Mouse (Mus musculus) forebrain, embryonic 12.5 days (tissue): ENCODE data around the gene Patl2. TPM values are rescaled to one million over a fixed set of nuclear protein-coding genes. Genes with fewer than 3 reads are reported as not detected.
"Not testable (repeated sequence)": the region's sequence is repeated elsewhere in the genome, so short reads cannot be mapped to it uniquely, and the experiment has no call there.

Experiments
- ATAC-seq: fragments of 200-750 bp; cut with Nextera tagmentation; 2 replicates; pipeline ENCODE4 v1.8.0; 2017; ENCODE audit warnings: moderate TSS enrichment; ENCODE audit not compliant: low FRiP score
- H3K27ac ChIP-seq: fragments of 300-500 bp; sonication (generic); 2 replicates; pipeline ENCODE4 v1.5.1; 2016; ENCODE audit warnings: mild to moderate bottlenecking
- H3K27me3 ChIP-seq: fragments of 300-500 bp; sonication (generic); 2 replicates; pipeline ENCODE4 v1.6.1; 2016; ENCODE audit warnings: mild to moderate bottlenecking
- H3K36me3 ChIP-seq: fragments of 300-500 bp; sonication (generic); replicated peaks from 2 replicates; pipeline ENCODE4 v1.6.1; 2016; ENCODE audit warnings: mild to moderate bottlenecking
- H3K4me1 ChIP-seq: fragments of 300-500 bp; sonication (generic); 2 replicates; pipeline ENCODE4 v1.6.1; 2016
- H3K4me2 ChIP-seq: fragments of 300-500 bp; sonication (generic); 2 replicates; pipeline ENCODE4 v1.6.1; 2016; ENCODE audit warnings: mild to moderate bottlenecking, moderate library complexity
- H3K4me3 ChIP-seq: fragments of 300-500 bp; sonication (generic); replicated peaks from 2 replicates; pipeline ENCODE4 v1.5.1; 2016; ENCODE audit warnings: mild to moderate bottlenecking
- H3K9ac ChIP-seq: fragments of 300-500 bp; sonication (generic); 2 replicates; pipeline ENCODE4 v1.6.1; 2016; ENCODE audit warnings: mild to moderate bottlenecking
- H3K9me3 ChIP-seq: fragments of 300-500 bp; sonication (generic); 2 replicates; pipeline ENCODE4 v1.6.1; 2016
- WGBS: fragments of 180-500 bp; shearing (Covaris S2); methylation state at CpG from one replicate; pipeline ENCODE4 v1.1.7; 2016; 5-methylcytosine and 5-hydroxymethylcytosine counted together
- polyA plus RNA-seq: library from polyadenylated mRNA; unstranded; fragments of >200 nt; fragmentation: Nextera tagmentation; extraction: Ambion mirVana; gene quantifications from 2 replicates; pipeline ENCODE4 v1.2.1, GENCODE M21; 2016

Gene Patl2
- polyA plus RNA-seq, 1 experiment from 2014 or later, result not detected

- not testable (repeated sequence) for H3K36me3 ChIP-seq, ATAC-seq, H3K27ac ChIP-seq, H3K9ac ChIP-seq, H3K4me2 ChIP-seq, H3K4me3 ChIP-seq, H3K4me1 ChIP-seq, H3K9me3 ChIP-seq, H3K27me3 ChIP-seq
- 95% methylated on average over 4 of the region's 4 CpGs for WGBS
These were observed 31.1 kb upstream of the Patl2 start for GRCm38 (mm10) chr2:122217075-122217474.

- Histone ChIP-seq H3K9me3 (no peaks in the 10 kb centered on the region), H3K9ac (no peak overlapping the region), H3K4me1 (no peaks in the 10 kb centered on the region), H3K4me3 (no peak overlapping the region), H3K36me3 (no peaks in the 10 kb centered on the region), H3K27ac (no peak overlapping the region), H3K27me3 (no peaks in the 10 kb centered on the region), H3K4me2 (no peak overlapping the region)
- 51% methylated on average over 3 of the region's 3 CpGs for WGBS
- no peak for ATAC-seq
These were observed 24.7 kb upstream of the Patl2 start for GRCm38 (mm10) chr2:122210534-122211228.

- Histone ChIP-seq H3K4me2 (no peak overlapping the region), H3K27ac (no peak overlapping the region), H3K9ac (no peak overlapping the region), H3K9me3 (no peaks in the 10 kb centered on the region), H3K27me3 (no peaks in the 10 kb centered on the region; the same call in 1 of the 2 replicates), H3K4me1 (no peaks in the 10 kb centered on the region), H3K4me3 (no peak overlapping the region), H3K36me3 (no peaks in the 10 kb centered on the region)
- no peak for ATAC-seq
- WGBS, result 65% methylated on average over 2 of the region's 2 CpGs
These were observed 20.6 kb upstream of the Patl2 start for GRCm38 (mm10) chr2:122206440-122207107.

DNA sequence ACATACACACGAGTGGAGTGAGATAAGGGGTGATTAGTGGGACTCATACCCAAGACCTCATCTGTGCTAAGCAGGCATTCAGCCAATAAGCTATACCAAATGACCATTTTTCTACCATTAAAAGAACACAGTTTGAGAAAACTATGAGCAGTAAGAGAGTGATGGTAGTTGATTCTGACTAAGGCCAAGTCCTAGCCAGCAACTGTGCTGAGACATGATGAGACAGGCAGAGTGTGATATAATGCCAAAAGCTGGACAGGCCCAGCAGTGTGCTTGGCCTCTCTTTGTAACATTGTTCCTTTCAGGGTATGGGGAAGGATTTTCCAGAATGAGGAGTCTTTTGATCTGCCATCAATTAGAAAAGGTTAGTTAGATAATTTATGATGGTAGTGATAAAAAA lies 15.5 kb upstream of the Patl2 start:
- Histone ChIP-seq H3K27ac (no peak overlapping the region), H3K9me3 (no peaks in the 10 kb centered on the region), H3K27me3 (peaks cover 2% of the 10 kb centered on the region), H3K4me1 (no peaks in the 10 kb centered on the region), H3K36me3 (no peaks in the 10 kb centered on the region), H3K4me2 (no peak overlapping the region), H3K4me3 (no peak overlapping the region), H3K9ac (no peak overlapping the region)
- 93% methylated on average over 1 of the region's 1 CpGs for WGBS
- no peak for ATAC-seq

DNA sequence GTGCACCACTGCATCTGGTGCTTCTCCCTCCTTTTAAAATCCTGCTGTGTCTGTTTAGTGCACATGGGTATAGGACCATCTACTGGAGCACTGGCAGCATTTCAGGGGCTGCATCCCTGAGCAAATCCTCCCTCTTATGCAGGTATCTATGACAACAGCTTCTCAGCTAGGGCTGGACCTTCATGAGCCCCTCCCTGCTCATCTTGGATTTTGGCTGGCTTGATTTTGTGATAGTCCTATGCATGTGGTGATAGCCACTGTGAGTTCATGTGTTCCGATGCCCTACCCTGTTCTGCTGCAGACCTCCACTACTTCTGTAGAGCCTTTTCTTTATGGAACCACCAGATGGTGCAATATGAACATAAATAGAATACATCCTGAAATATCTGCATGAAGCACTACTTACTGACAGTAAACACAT lies 8.5 kb upstream of the Patl2 start:
- Histone ChIP-seq H3K9ac (no peak overlapping the region), H3K4me3 (no peak overlapping the region), H3K36me3 (no peaks in the 10 kb centered on the region), H3K9me3 (no peaks in the 10 kb centered on the region), H3K27ac (no peak overlapping the region), H3K4me1 (no peaks in the 10 kb centered on the region), H3K27me3 (peaks cover 2% of the 10 kb centered on the region; the same call in 1 of the 2 replicates), H3K4me2 (no peak overlapping the region)
- peak; percentile 73; the same call in 1 of the 2 replicates for ATAC-seq
- WGBS, result 66% methylated on average over 1 of the region's 1 CpGs

- Histone ChIP-seq H3K36me3 (no peaks in the 10 kb centered on the region), H3K9me3 (no peaks in the 10 kb centered on the region), H3K27ac (no peak overlapping the region), H3K9ac (no peak overlapping the region), H3K27me3 (no peaks in the 10 kb centered on the region), H3K4me3 (no peak overlapping the region), H3K4me1 (no peaks in the 10 kb centered on the region), H3K4me2 (no peak overlapping the region)
- ATAC-seq, result no peak
- WGBS, result 70% methylated on average over 3 of the region's 3 CpGs
These were observed 5.9 kb upstream of the Patl2 start for GRCm38 (mm10) chr2:122191849-122192248.

- H3K9ac ChIP-seq, result no peak overlapping the region
- H3K27me3 ChIP-seq, result no peaks in the 10 kb centered on the region; the same call in 1 of the 2 replicates
- ATAC-seq, result no peak
- no peaks in the 10 kb centered on the region for H3K4me1 ChIP-seq
- no peaks in the 10 kb centered on the region for H3K36me3 ChIP-seq
- no peak overlapping the region for H3K4me2 ChIP-seq
- WGBS, result 95% methylated on average over 3 of the region's 3 CpGs
- H3K27ac ChIP-seq, result no peak overlapping the region
- H3K9me3 ChIP-seq, result no peaks in the 10 kb centered on the region
- H3K4me3 ChIP-seq, result no peak overlapping the region
These were observed 762 bp upstream of the Patl2 start for GRCm38 (mm10) chr2:122186751-122187150.

- no peak overlapping the region for H3K27ac ChIP-seq
- H3K4me2 ChIP-seq, result no peak overlapping the region
- no peak for ATAC-seq
These were observed 903 bp downstream of the Patl2 start for GRCm38 (mm10) chr2:122185086-122185485.

DNA sequence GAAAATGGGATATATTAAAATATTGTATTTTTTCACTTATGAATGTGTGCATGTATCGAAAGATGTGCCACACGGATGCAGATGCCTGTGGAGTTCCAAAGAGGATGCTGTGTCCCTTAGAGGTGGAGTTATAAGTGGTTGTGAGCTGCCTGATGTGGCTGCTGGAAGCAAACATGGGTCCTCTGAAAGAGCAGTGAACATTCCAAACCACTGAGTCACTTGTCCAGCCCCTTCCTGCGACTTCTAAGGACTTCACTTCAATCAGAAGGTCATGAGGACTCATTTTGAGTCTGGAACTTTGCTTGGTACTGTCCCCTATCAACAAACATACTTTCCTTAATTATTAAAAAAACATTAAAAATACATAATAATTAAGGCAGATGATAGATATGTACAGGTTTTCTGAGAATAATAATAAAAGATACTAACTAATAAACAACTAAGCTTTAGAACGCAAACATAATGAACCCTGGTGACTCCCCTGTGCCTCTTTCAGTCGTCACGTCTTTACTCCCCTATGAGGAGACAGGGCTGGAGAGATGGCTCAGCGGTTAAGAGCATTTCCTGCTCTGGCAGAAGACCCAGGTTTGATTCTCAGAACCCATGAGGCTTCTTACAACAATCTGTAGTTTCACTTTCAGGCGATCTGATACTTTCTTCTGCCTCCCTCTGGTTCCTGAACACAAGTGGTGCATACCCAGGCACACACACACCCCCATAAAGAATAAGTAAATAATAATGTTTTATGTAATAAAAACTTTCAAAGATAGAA lies 5.8 kb downstream of the Patl2 start:
- WGBS, result 76% methylated on average over 8 of the region's 8 CpGs

More at GRCm38 (mm10) chr2:122185086-122185485, 903 bp downstream of the Patl2 start:
- Histone ChIP-seq H3K9ac (no peak overlapping the region), H3K4me3 (no peak overlapping the region), H3K4me1 (no peaks in the 10 kb centered on the region), H3K9me3 (no peaks in the 10 kb centered on the region), H3K27me3 (no peaks in the 10 kb centered on the region; the same call in 1 of the 2 replicates), H3K36me3 (no peaks in the 10 kb centered on the region)
- 89% methylated on average over 4 of the region's 4 CpGs for WGBS

GRCm38 (mm10) chr2:122172188-122172587 lies 13.8 kb downstream of the Patl2 start:
- H3K9me3 ChIP-seq, result no peaks in the 10 kb centered on the region
- H3K9ac ChIP-seq, result no peak overlapping the region
- 90% methylated on average over 2 of the region's 2 CpGs for WGBS

More for the DNA sequence above, 5.8 kb downstream of the Patl2 start:
- H3K4me2 ChIP-seq, result no peak overlapping the region
- no peak for ATAC-seq
- H3K27ac ChIP-seq, result no peak overlapping the region
- no peaks in the 10 kb centered on the region for H3K9me3 ChIP-seq
- no peak overlapping the region for H3K9ac ChIP-seq
- H3K27me3 ChIP-seq, result no peaks in the 10 kb centered on the region; the same call in 1 of the 2 replicates
- H3K4me1 ChIP-seq, result no peaks in the 10 kb centered on the region
- H3K4me3 ChIP-seq, result no peak overlapping the region
- no peaks in the 10 kb centered on the region for H3K36me3 ChIP-seq

DNA sequence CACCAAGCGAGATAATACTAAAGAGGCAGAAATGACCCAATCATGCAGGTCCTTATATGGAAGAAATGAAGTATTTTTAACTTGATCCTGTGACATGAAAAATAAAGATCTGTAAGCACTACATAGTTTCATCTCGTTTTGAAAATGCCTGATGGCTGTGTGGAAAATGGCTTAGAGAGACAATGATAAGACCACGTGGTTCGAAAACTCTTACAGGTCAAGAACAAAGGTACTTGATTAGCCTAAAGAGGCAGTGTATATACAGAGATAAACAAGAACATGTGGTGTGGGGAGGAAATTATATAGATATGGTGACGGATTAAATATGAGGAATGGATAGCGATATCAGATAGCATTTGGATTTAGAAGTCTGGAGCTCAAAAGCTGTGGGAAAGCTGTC lies 14.7 kb downstream of the Patl2 start:
- 86% methylated on average over 6 of the region's 6 CpGs for WGBS
- ATAC-seq, result no peak
- Histone ChIP-seq H3K4me3 (no peak overlapping the region), H3K27ac (no peak overlapping the region), H3K36me3 (no peaks in the 10 kb centered on the region), H3K9ac (no peak overlapping the region), H3K9me3 (no peaks in the 10 kb centered on the region), H3K4me1 (no peaks in the 10 kb centered on the region), H3K27me3 (no peaks in the 10 kb centered on the region), H3K4me2 (no peak overlapping the region)

More at GRCm38 (mm10) chr2:122172188-122172587, 13.8 kb downstream of the Patl2 start:
- no peak overlapping the region for H3K4me2 ChIP-seq
- H3K27ac ChIP-seq, result no peak overlapping the region
- no peaks in the 10 kb centered on the region for H3K27me3 ChIP-seq
- H3K4me3 ChIP-seq, result no peak overlapping the region
- H3K36me3 ChIP-seq, result no peaks in the 10 kb centered on the region
- H3K4me1 ChIP-seq, result no peaks in the 10 kb centered on the region
- ATAC-seq, result no peak

GRCm38 (mm10) chr2:122164293-122164692 lies 21.7 kb downstream of the Patl2 start:
- Histone ChIP-seq H3K27ac (no peak overlapping the region), H3K36me3 (no peaks in the 10 kb centered on the region)

More at GRCm38 (mm10) chr2:122164293-122164692, 21.7 kb downstream of the Patl2 start:
- WGBS, result 87% methylated on average over 11 of the region's 11 CpGs
- Histone ChIP-seq H3K4me1 (no peaks in the 10 kb centered on the region), H3K4me3 (no peak overlapping the region), H3K9ac (no peak overlapping the region), H3K27me3 (no peaks in the 10 kb centered on the region), H3K4me2 (no peak overlapping the region), H3K9me3 (no peaks in the 10 kb centered on the region)
- ATAC-seq, result no peak
